Mouse (Mus musculus) liver, embryonic 12.5 days (tissue): ENCODE results near the gene Nemf. TPM values are rescaled to one million over a fixed set of nuclear protein-coding genes. Genes with fewer than 3 reads are reported as not detected.

Source experiments
- ATAC-seq: fragments of 200-750 bp; cut with Nextera tagmentation; 2 replicates; pipeline ENCODE4 v1.8.0; 2017; ENCODE audit warnings: moderate number of reproducible peaks, mild to moderate bottlenecking, moderate library complexity
- H3K27ac ChIP-seq: fragments of 300-500 bp; sonication (generic); 2 replicates; pipeline ENCODE4 v1.5.1; 2016; ENCODE audit warnings: mild to moderate bottlenecking
- H3K27me3 ChIP-seq: fragments of 300-500 bp; sonication (generic); replicated peaks from 2 replicates; pipeline ENCODE4 v1.6.1; 2016; ENCODE audit warnings: mild to moderate bottlenecking, moderate library complexity
- H3K36me3 ChIP-seq: fragments of 300-500 bp; sonication (generic); 2 replicates; pipeline ENCODE4 v1.6.1; 2016; ENCODE audit warnings: mild to moderate bottlenecking, moderate library complexity
- H3K4me1 ChIP-seq: fragments of 300-500 bp; sonication (generic); 2 replicates; pipeline ENCODE4 v1.6.1; 2016
- H3K4me2 ChIP-seq: fragments of 300-500 bp; sonication (generic); 2 replicates; pipeline ENCODE4 v1.6.1; 2016; ENCODE audit warnings: mild to moderate bottlenecking, moderate library complexity
- H3K4me3 ChIP-seq: fragments of 300-500 bp; sonication (generic); 2 replicates; pipeline ENCODE4 v1.5.1; 2016; ENCODE audit warnings: mild to moderate bottlenecking, moderate library complexity
- H3K9ac ChIP-seq: fragments of 300-500 bp; sonication (generic); 2 replicates; pipeline ENCODE4 v1.6.1; 2016; ENCODE audit warnings: mild to moderate bottlenecking, moderate library complexity
- H3K9me3 ChIP-seq: fragments of 300-500 bp; sonication (generic); replicated peaks from 2 replicates; pipeline ENCODE4 v1.6.1; 2016; ENCODE audit warnings: mild to moderate bottlenecking, moderate library complexity
- WGBS: fragments of 180-500 bp; shearing (Covaris S2); methylation state at CpG from one replicate; pipeline ENCODE4 v1.1.7; 2016; ENCODE audit not compliant: insufficient replicate concordance; 5-methylcytosine and 5-hydroxymethylcytosine counted together
- polyA plus RNA-seq: library from polyadenylated mRNA; unstranded; fragments of >200 nt; fragmentation: Nextera tagmentation; extraction: Ambion mirVana; gene quantifications from 2 replicates; pipeline ENCODE4 v1.2.1, GENCODE M21; 2016

Nemf gene
- polyA plus RNA-seq, 1 experiment from 2014 or later: 56.5 TPM

- Histone ChIP-seq H3K27ac (no peak overlapping the region), H3K9me3 (no peaks in the 10 kb centered on the region), H3K4me3 (no peak overlapping the region), H3K4me2 (no peak overlapping the region), H3K36me3 (peaks cover 78% of the 10 kb centered on the region), H3K27me3 (no peaks in the 10 kb centered on the region), H3K4me1 (peaks cover 9% of the 10 kb centered on the region), H3K9ac (no peak overlapping the region)
- WGBS: 76% methylated on average over 1 of the region's 1 CpGs
- ATAC-seq: no peak
These were observed 5.3 kb downstream of the Nemf start for GRCm38 (mm10) chr12:69351685-69352084.

- H3K27me3 ChIP-seq: no peaks in the 10 kb centered on the region
- no peak overlapping the region for H3K4me3 ChIP-seq
- peaks cover 85% of the 10 kb centered on the region for H3K36me3 ChIP-seq
- H3K4me2 ChIP-seq: no peak overlapping the region
- H3K9ac ChIP-seq: no peak overlapping the region
- no peaks in the 10 kb centered on the region for H3K9me3 ChIP-seq
- no peak for ATAC-seq
- H3K4me1 ChIP-seq: no peaks in the 10 kb centered on the region; the same call in 1 of the 2 replicates
- no peak overlapping the region for H3K27ac ChIP-seq
- 71% methylated on average over 2 of the region's 2 CpGs for WGBS
These were observed 7.0 kb downstream of the Nemf start for GRCm38 (mm10) chr12:69349928-69350327.

GRCm38 (mm10) chr12:69333547-69333946 is 23.4 kb downstream of the Nemf start:
- Histone ChIP-seq H3K27ac (no peak overlapping the region), H3K9ac (no peak overlapping the region), H3K9me3 (no peaks in the 10 kb centered on the region), H3K36me3 (peaks cover 87% of the 10 kb centered on the region), H3K4me1 (no peaks in the 10 kb centered on the region), H3K27me3 (no peaks in the 10 kb centered on the region), H3K4me3 (no peak overlapping the region), H3K4me2 (no peak overlapping the region)
- WGBS: 77% methylated on average over 2 of the region's 2 CpGs
- ATAC-seq: no peak

GRCm38 (mm10) chr12:69332147-69332546 is 24.8 kb downstream of the Nemf start:
- peaks cover 88% of the 10 kb centered on the region for H3K36me3 ChIP-seq
- no peaks in the 10 kb centered on the region for H3K9me3 ChIP-seq
- H3K9ac ChIP-seq: no peak overlapping the region
- no peak for ATAC-seq
- no peaks in the 10 kb centered on the region for H3K27me3 ChIP-seq
- H3K4me2 ChIP-seq: no peak overlapping the region
- H3K27ac ChIP-seq: peak overlapping the region; percentile 10; the same call in 1 of the 2 replicates
- no peaks in the 10 kb centered on the region for H3K4me1 ChIP-seq
- 53% methylated on average over 1 of the region's 1 CpGs for WGBS
- H3K4me3 ChIP-seq: no peak overlapping the region

- no peak overlapping the region for H3K27ac ChIP-seq
- no peak for ATAC-seq
- H3K36me3 ChIP-seq: peaks cover 88% of the 10 kb centered on the region
- H3K4me2 ChIP-seq: no peak overlapping the region
- no peaks in the 10 kb centered on the region for H3K9me3 ChIP-seq
- no peak overlapping the region for H3K9ac ChIP-seq
- WGBS: 84% methylated on average over 3 of the region's 3 CpGs
- H3K4me1 ChIP-seq: no peaks in the 10 kb centered on the region
- no peak overlapping the region for H3K4me3 ChIP-seq
- no peaks in the 10 kb centered on the region for H3K27me3 ChIP-seq
These were observed 25.8 kb downstream of the Nemf start for GRCm38 (mm10) chr12:69331187-69331586.

GRCm38 (mm10) chr12:69318431-69318830 is 38.5 kb downstream of the Nemf start:
- Histone ChIP-seq H3K4me3 (no peak overlapping the region), H3K4me1 (no peaks in the 10 kb centered on the region), H3K36me3 (peaks cover 85% of the 10 kb centered on the region), H3K9me3 (no peaks in the 10 kb centered on the region), H3K9ac (no peak overlapping the region), H3K27me3 (no peaks in the 10 kb centered on the region), H3K27ac (no peak overlapping the region), H3K4me2 (no peak overlapping the region)
- ATAC-seq: no peak

- Histone ChIP-seq H3K4me3 (no peak overlapping the region), H3K4me1 (no peaks in the 10 kb centered on the region), H3K4me2 (no peak overlapping the region), H3K9me3 (no peaks in the 10 kb centered on the region), H3K9ac (no peak overlapping the region), H3K27ac (no peak overlapping the region), H3K27me3 (no peaks in the 10 kb centered on the region), H3K36me3 (peaks cover 94% of the 10 kb centered on the region)
- ATAC-seq: no peak
- 94% methylated on average over 4 of the region's 4 CpGs for whole genome bisulfite sequencing
These were observed 47.3 kb downstream of the Nemf start for GRCm38 (mm10) chr12:69309659-69310058.

GRCm38 (mm10) chr12:69306333-69306732 is 50.6 kb downstream of the Nemf start:
- no peak for ATAC-seq
- no peaks in the 10 kb centered on the region for H3K9me3 ChIP-seq
- no peak overlapping the region for H3K4me3 ChIP-seq
- H3K36me3 ChIP-seq: peaks cover 98% of the 10 kb centered on the region
- no peaks in the 10 kb centered on the region for H3K4me1 ChIP-seq
- WGBS: 94% methylated on average over 7 of the region's 7 CpGs
- H3K9ac ChIP-seq: no peak overlapping the region
- H3K4me2 ChIP-seq: no peak overlapping the region
- H3K27me3 ChIP-seq: no peaks in the 10 kb centered on the region
- no peak overlapping the region for H3K27ac ChIP-seq

- H3K4me2 ChIP-seq: no peak overlapping the region
- H3K9me3 ChIP-seq: no peaks in the 10 kb centered on the region
- peaks cover 91% of the 10 kb centered on the region for H3K36me3 ChIP-seq
- no peak overlapping the region for H3K27ac ChIP-seq
- H3K4me1 ChIP-seq: peaks cover 13% of the 10 kb centered on the region
- no peak overlapping the region for H3K9ac ChIP-seq
- H3K27me3 ChIP-seq: no peaks in the 10 kb centered on the region
- 58% methylated on average over 2 of the region's 2 CpGs for WGBS
- no peak for ATAC-seq
- no peak overlapping the region for H3K4me3 ChIP-seq
These were observed 52.9 kb downstream of the Nemf start for GRCm38 (mm10) chr12:69304051-69304450.

- ATAC-seq: no peak
- Histone ChIP-seq H3K4me1 (peaks cover 27% of the 10 kb centered on the region), H3K27ac (no peak overlapping the region), H3K4me3 (no peak overlapping the region), H3K27me3 (no peaks in the 10 kb centered on the region), H3K9ac (no peak overlapping the region), H3K4me2 (no peak overlapping the region), H3K36me3 (peaks cover 79% of the 10 kb centered on the region), H3K9me3 (no peaks in the 10 kb centered on the region)
- 90% methylated on average over 12 of the region's 12 CpGs for WGBS
These were observed 54.8 kb downstream of the Nemf start for GRCm38 (mm10) chr12:69302171-69302570.

- no peak for ATAC-seq
- 81% methylated on average over 2 of the region's 2 CpGs for WGBS
- peak overlapping the region; percentile 37; the same call in 1 of the 2 replicates for H3K27ac ChIP-seq
These were observed 56.6 kb downstream of the Nemf start for GRCm38 (mm10) chr12:69300391-69300790.

GRCm38 (mm10) chr12:69299831-69300230 is 57.1 kb downstream of the Nemf start:
- peak overlapping the region; percentile 85; the same call in 1 of the 2 replicates for H3K4me2 ChIP-seq
- no peaks in the 10 kb centered on the region for H3K27me3 ChIP-seq
- no peaks in the 10 kb centered on the region for H3K9me3 ChIP-seq
- ATAC-seq: no peak
- H3K4me1 ChIP-seq: peaks cover 43% of the 10 kb centered on the region
- no peak overlapping the region for H3K9ac ChIP-seq
- H3K4me3 ChIP-seq: no peak overlapping the region
- peak overlapping the region; percentile 96; the same call in 1 of the 2 replicates for H3K27ac ChIP-seq
- WGBS: 87% methylated on average over 3 of the region's 3 CpGs
- peaks cover 55% of the 10 kb centered on the region for H3K36me3 ChIP-seq

More at GRCm38 (mm10) chr12:69300391-69300790, 56.6 kb downstream of the Nemf start:
- H3K9ac ChIP-seq: no peak overlapping the region
- H3K4me1 ChIP-seq: peaks cover 38% of the 10 kb centered on the region
- no peaks in the 10 kb centered on the region for H3K27me3 ChIP-seq
- no peak overlapping the region for H3K4me2 ChIP-seq
- no peak overlapping the region for H3K4me3 ChIP-seq
- peaks cover 61% of the 10 kb centered on the region for H3K36me3 ChIP-seq
- H3K9me3 ChIP-seq: no peaks in the 10 kb centered on the region

GRCm38 (mm10) chr12:69299231-69299630 is 57.7 kb downstream of the Nemf start:
- Histone ChIP-seq H3K9me3 (no peaks in the 10 kb centered on the region), H3K4me2 (peak overlapping the region; percentile 85), H3K4me1 (peaks cover 49% of the 10 kb centered on the region), H3K4me3 (peak overlapping the region; percentile 97), H3K27me3 (no peaks in the 10 kb centered on the region), H3K9ac (peak overlapping the region; percentile 98), H3K27ac (peak overlapping the region; percentile 96), H3K36me3 (peaks cover 50% of the 10 kb centered on the region)
- 57% methylated on average over 12 of the region's 12 CpGs for WGBS
- peak; percentile 20; the same call in 1 of the 2 replicates for ATAC-seq
